Mouse (Mus musculus): Measurements from ENCODE around the gene Tex19.2. TPM values are rescaled to one million over a fixed set of nuclear protein-coding genes. Genes with fewer than 3 reads are reported as not detected.

Tex19.2 gene
- polyA plus RNA-seq, 1 experiment, result not detected

GRCm38 (mm10) chr11:121143325-121144015 is 25.0 kb upstream of the Tex19.2 start:
- Histone ChIP-seq H3K27me3 (ENCODE audit: control insufficient read depth, insufficient read depth, low read length) (no peaks in the 10 kb centered on the region), H3K27ac (ENCODE audit: insufficient read depth, low read length) (no peak overlapping the region), H3K4me1 (ENCODE audit: control insufficient read depth, insufficient read depth, low read length) (no peaks in the 10 kb centered on the region; the same call in 1 of the 2 replicates), H3K4me3 (replicated peaks; ENCODE audit: insufficient read depth, low read depth, low read length) (no peak overlapping the region)
- WGBS, result 81% methylated on average over 9 of the region's 9 CpGs
- no peak for TF ChIP-seq CTCF (IDR thresholded peaks at IDR 0.05; ENCODE audit: borderline replicate concordance, insufficient read depth, low read depth, low read length)
- TF ChIP-seq POLR2A (IDR thresholded peaks at IDR 0.05; ENCODE audit: borderline replicate concordance, insufficient read depth, low read length), result no peak
- DNase-seq, result no peak

- no peak overlapping the region for H3K4me3 ChIP-seq (replicated peaks; ENCODE audit: insufficient read depth, low read depth, low read length)
- WGBS, result 30% methylated on average over 6 of the region's 6 CpGs
- H3K27ac ChIP-seq (ENCODE audit: insufficient read depth, low read length), result no peak overlapping the region
- H3K27me3 ChIP-seq (ENCODE audit: control insufficient read depth, insufficient read depth, low read length), result no peaks in the 10 kb centered on the region
- DNase-seq, result no peak
- 0 out of 2 replicates have a peak, but pooled peaks have one; percentile 6 for TF ChIP-seq CTCF (IDR thresholded peaks at IDR 0.05; ENCODE audit: borderline replicate concordance, insufficient read depth, low read depth, low read length)
- no peak for TF ChIP-seq POLR2A (IDR thresholded peaks at IDR 0.05; ENCODE audit: borderline replicate concordance, insufficient read depth, low read length)
- H3K4me1 ChIP-seq (ENCODE audit: control insufficient read depth, insufficient read depth, low read length), result no peaks in the 10 kb centered on the region
Measured at GRCm38 (mm10) chr11:121138732-121139131, 20.3 kb upstream of the Tex19.2 start.

DNA sequence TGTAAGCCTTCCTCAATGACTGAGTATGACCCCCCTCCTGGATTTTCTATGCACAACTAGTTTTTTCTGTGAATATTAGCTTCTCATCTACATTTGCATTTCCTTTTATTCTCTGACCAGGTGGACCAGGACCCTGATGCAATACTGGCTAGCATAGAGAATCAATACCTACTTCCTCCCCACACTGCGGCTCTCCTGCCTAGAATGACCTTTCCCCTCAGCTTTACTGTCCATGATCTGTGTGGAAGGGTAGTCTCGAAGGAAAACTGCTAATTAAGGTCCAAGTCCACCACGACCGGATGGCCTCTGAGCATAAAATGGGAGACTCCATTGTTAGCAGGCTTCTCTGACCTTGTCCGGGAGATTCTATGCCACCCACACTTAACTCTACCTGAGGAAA is 19.2 kb upstream of the Tex19.2 start:
- 92% methylated on average over 5 of the region's 5 CpGs for WGBS
- H3K27ac ChIP-seq (ENCODE audit: insufficient read depth, low read length), result no peak overlapping the region
- no peak for TF ChIP-seq POLR2A (IDR thresholded peaks at IDR 0.05; ENCODE audit: borderline replicate concordance, insufficient read depth, low read length)
- no peak for TF ChIP-seq CTCF (IDR thresholded peaks at IDR 0.05; ENCODE audit: borderline replicate concordance, insufficient read depth, low read depth, low read length)
- no peaks in the 10 kb centered on the region for H3K27me3 ChIP-seq (ENCODE audit: control insufficient read depth, insufficient read depth, low read length)
- H3K4me3 ChIP-seq (replicated peaks; ENCODE audit: insufficient read depth, low read depth, low read length), result no peak overlapping the region
- no peaks in the 10 kb centered on the region for H3K4me1 ChIP-seq (ENCODE audit: control insufficient read depth, insufficient read depth, low read length)
- no peak for DNase-seq

- WGBS, result 70% methylated on average over 1 of the region's 1 CpGs
- no peaks in the 10 kb centered on the region for H3K4me1 ChIP-seq (ENCODE audit: control insufficient read depth, insufficient read depth, low read length)
- TF ChIP-seq CTCF (IDR thresholded peaks at IDR 0.05; ENCODE audit: borderline replicate concordance, insufficient read depth, low read depth, low read length), result no peak
- TF ChIP-seq POLR2A (IDR thresholded peaks at IDR 0.05; ENCODE audit: borderline replicate concordance, insufficient read depth, low read length), result no peak
- H3K27ac ChIP-seq (ENCODE audit: insufficient read depth, low read length), result no peak overlapping the region
- no peak overlapping the region for H3K4me3 ChIP-seq (replicated peaks; ENCODE audit: insufficient read depth, low read depth, low read length)
- no peak for DNase-seq
- H3K27me3 ChIP-seq (ENCODE audit: control insufficient read depth, insufficient read depth, low read length), result no peaks in the 10 kb centered on the region
Measured at GRCm38 (mm10) chr11:121134600-121134999, 16.1 kb upstream of the Tex19.2 start.

- TF ChIP-seq CTCF (IDR thresholded peaks at IDR 0.05; ENCODE audit: borderline replicate concordance, insufficient read depth, low read depth, low read length) (no peak), POLR2A (IDR thresholded peaks at IDR 0.05; ENCODE audit: borderline replicate concordance, insufficient read depth, low read length) (no peak)
- DNase-seq, result no peak
- H3K4me1 ChIP-seq (ENCODE audit: control insufficient read depth, insufficient read depth, low read length), result no peaks in the 10 kb centered on the region
- H3K4me3 ChIP-seq (replicated peaks; ENCODE audit: insufficient read depth, low read depth, low read length), result no peak overlapping the region
- no peaks in the 10 kb centered on the region for H3K27me3 ChIP-seq (ENCODE audit: control insufficient read depth, insufficient read depth, low read length)
- WGBS, result 45% methylated on average over 1 of the region's 1 CpGs
- no peak overlapping the region for H3K27ac ChIP-seq (ENCODE audit: insufficient read depth, low read length)
Measured at GRCm38 (mm10) chr11:121129616-121130015, 11.1 kb upstream of the Tex19.2 start.

- DNase-seq, result no peak
- Histone ChIP-seq H3K27me3 (ENCODE audit: control insufficient read depth, insufficient read depth, low read length) (no peaks in the 10 kb centered on the region), H3K27ac (ENCODE audit: insufficient read depth, low read length) (no peak overlapping the region), H3K4me3 (replicated peaks; ENCODE audit: insufficient read depth, low read depth, low read length) (no peak overlapping the region), H3K4me1 (ENCODE audit: control insufficient read depth, insufficient read depth, low read length) (no peaks in the 10 kb centered on the region)
- TF ChIP-seq POLR2A (IDR thresholded peaks at IDR 0.05; ENCODE audit: borderline replicate concordance, insufficient read depth, low read length), result no peak
- no peak for TF ChIP-seq CTCF (IDR thresholded peaks at IDR 0.05; ENCODE audit: borderline replicate concordance, insufficient read depth, low read depth, low read length)
- WGBS, result 89% methylated on average over 3 of the region's 3 CpGs
Measured at GRCm38 (mm10) chr11:121127441-121127840, 9.0 kb upstream of the Tex19.2 start.

- H3K27ac ChIP-seq (ENCODE audit: insufficient read depth, low read length), result no peak overlapping the region
- whole genome bisulfite sequencing, result 87% methylated on average over 1 of the region's 1 CpGs
- DNase-seq, result no peak
- no peaks in the 10 kb centered on the region for H3K4me1 ChIP-seq (ENCODE audit: control insufficient read depth, insufficient read depth, low read length)
- no peaks in the 10 kb centered on the region for H3K27me3 ChIP-seq (ENCODE audit: control insufficient read depth, insufficient read depth, low read length)
- no peak for TF ChIP-seq POLR2A (IDR thresholded peaks at IDR 0.05; ENCODE audit: borderline replicate concordance, insufficient read depth, low read length)
- no peak for TF ChIP-seq CTCF (IDR thresholded peaks at IDR 0.05; ENCODE audit: borderline replicate concordance, insufficient read depth, low read depth, low read length)
- H3K4me3 ChIP-seq (replicated peaks; ENCODE audit: insufficient read depth, low read depth, low read length), result no peak overlapping the region
Measured at GRCm38 (mm10) chr11:121126395-121126794, 7.9 kb upstream of the Tex19.2 start.

DNA sequence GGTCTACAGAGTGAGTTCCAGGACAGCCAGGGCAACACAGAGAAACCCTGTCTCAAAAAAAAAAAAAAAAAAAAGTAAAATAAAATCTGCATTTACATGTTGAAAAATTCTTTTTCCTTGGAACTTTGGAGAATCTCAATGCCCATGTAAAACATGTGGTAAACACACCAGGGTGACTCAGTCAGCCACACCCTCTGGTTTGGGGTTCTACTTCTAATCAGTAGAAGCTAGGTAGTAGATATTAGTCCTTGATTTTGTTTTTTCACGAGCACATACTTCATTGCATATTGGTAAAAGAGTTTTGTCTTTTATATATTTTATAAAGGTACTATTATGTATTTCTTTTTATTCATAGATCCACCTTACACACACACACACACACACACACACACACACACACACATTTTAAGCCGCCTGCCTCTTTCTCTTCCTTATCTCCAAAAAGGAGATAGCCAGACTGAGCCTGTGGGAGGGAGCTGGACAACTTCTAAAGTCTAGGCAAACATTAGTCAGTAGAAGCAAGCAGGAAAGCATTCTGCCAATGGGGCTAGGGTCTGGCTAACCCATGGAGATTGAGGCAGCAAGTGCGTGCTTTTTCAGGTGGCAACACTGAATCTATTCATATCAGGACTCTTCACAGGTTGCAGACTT is 7.2 kb upstream of the Tex19.2 start:
- no peaks in the 10 kb centered on the region for H3K4me1 ChIP-seq (ENCODE audit: control insufficient read depth, insufficient read depth, low read length)
- WGBS, result 91% methylated on average over 3 of the region's 3 CpGs
- H3K4me3 ChIP-seq (replicated peaks; ENCODE audit: insufficient read depth, low read depth, low read length), result no peak overlapping the region
- DNase-seq, result no peak
- no peak overlapping the region for H3K27ac ChIP-seq (ENCODE audit: insufficient read depth, low read length)
- TF ChIP-seq POLR2A (IDR thresholded peaks at IDR 0.05; ENCODE audit: borderline replicate concordance, insufficient read depth, low read length), result no peak
- TF ChIP-seq CTCF (IDR thresholded peaks at IDR 0.05; ENCODE audit: borderline replicate concordance, insufficient read depth, low read depth, low read length), result no peak
- no peaks in the 10 kb centered on the region for H3K27me3 ChIP-seq (ENCODE audit: control insufficient read depth, insufficient read depth, low read length)
